8 mouse cellular contexts compared by ENCODE assay signal in the genomic region with DNA sequence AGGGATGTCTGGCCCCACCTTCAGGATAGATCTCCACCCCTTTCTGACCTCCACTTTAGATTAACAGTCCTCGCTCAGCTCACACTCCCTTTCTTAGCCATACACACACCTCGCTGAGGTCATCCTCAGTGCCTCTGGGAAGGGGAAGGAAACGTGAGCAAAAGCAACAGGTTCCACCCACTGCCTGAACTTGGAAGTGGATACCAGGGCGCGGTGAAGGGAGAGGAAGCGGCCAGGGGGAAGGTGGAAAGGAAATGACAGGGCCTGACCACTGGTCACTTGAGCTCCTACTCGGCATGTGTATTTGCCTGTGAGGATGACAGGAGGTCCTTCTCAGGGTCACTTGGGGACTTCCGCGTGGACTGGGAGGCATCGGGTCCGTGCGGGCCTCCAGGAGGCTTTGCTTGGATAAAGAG.
DNase-seq lines count a peak whose midpoint lies in the region; ATAC-seq and TF ChIP-seq lines count a peak whose summit lies in the region.

No protein-coding gene starts in this region.

- WGBS in embryonic facial prominence, embryonic 11.5 days = 1% methylated on average over 12 of the region's 12 CpGs
- WGBS in heart, embryonic 16.5 days = under 1% methylated on average over 12 of the region's 12 CpGs

- H3K9ac ChIP-seq in embryonic facial prominence, embryonic 11.5 days (replicated peaks; ENCODE audit: low read length) = peak overlapping the region; percentile 60
- peak overlapping the region; percentile 97 for H3K9ac ChIP-seq in heart, embryonic 16.5 days (ENCODE audit: low read length)

- no peaks in the 10 kb centered on the region for H3K4me1 ChIP-seq in embryonic facial prominence, embryonic 11.5 days (ENCODE audit: control insufficient read depth, insufficient read depth, low read length)
- peaks cover 28% of the 10 kb centered on the region for H3K4me1 ChIP-seq in heart, embryonic 16.5 days (ENCODE audit: control insufficient read depth, insufficient read depth, low read length)

- H3K4me3 ChIP-seq in left cerebral cortex, adult 2 months = peak overlapping the region; percentile 66
- H3K4me3 ChIP-seq in embryonic facial prominence, embryonic 11.5 days (ENCODE audit: low read depth, low read length) = peak overlapping the region; percentile 54
- peak overlapping the region; percentile 87 for H3K4me3 ChIP-seq in heart, embryonic 16.5 days (ENCODE audit: low read length)

- DNase-seq in left cerebral cortex, adult 2 months (ENCODE audit: extremely low spot score in 1 of 2, low spot score in 2 of 2) = no peak
- DNase-seq in left cerebral cortex, adult 18-20 months (ENCODE audit: low spot score in 2 of 2) = no peak
- DNase-seq in embryonic facial prominence, embryonic 11.5 days (ENCODE audit: low spot score) = peak; percentile 66
- DNase-seq in kidney, postnatal 25 days = peak; percentile 70 to 88
- peak; percentile 12 for DNase-seq in urinary bladder, postnatal 25 days (ENCODE audit: low spot score)
- DNase-seq in layer of hippocampus, adult 11-12 months (ENCODE audit: low spot score) = no peak

- H3K36me3 ChIP-seq in embryonic facial prominence, embryonic 11.5 days (replicated peaks; ENCODE audit: control insufficient read depth, insufficient read depth, low read depth, low read length) = no peaks in the 10 kb centered on the region
- no peaks in the 10 kb centered on the region for H3K36me3 ChIP-seq in heart, embryonic 16.5 days (ENCODE audit: control insufficient read depth, insufficient read depth)

- no peaks in the 10 kb centered on the region; the same call in 1 of the 2 replicates for H3K27me3 ChIP-seq in embryonic facial prominence, embryonic 11.5 days (ENCODE audit: control insufficient read depth, insufficient read depth, low read length)
- H3K27me3 ChIP-seq in heart, embryonic 16.5 days (ENCODE audit: control insufficient read depth, insufficient read depth, low read length) = no peaks in the 10 kb centered on the region

- peak overlapping the region; percentile 97 for H3K4me2 ChIP-seq in embryonic facial prominence, embryonic 11.5 days (ENCODE audit: low read depth, low read length)
- H3K4me2 ChIP-seq in heart, embryonic 16.5 days (ENCODE audit: low read depth, low read length) = peak overlapping the region; percentile 97

- peak overlapping the region; percentile 93 for H3K27ac ChIP-seq in left cerebral cortex, adult 2 months
- H3K27ac ChIP-seq in embryonic facial prominence, embryonic 11.5 days (replicated peaks; ENCODE audit: low read depth, low read length) = peak overlapping the region; percentile 61
- H3K27ac ChIP-seq in heart, embryonic 16.5 days (ENCODE audit: low read length) = peak overlapping the region; percentile 99

- intact Hi-C loops in left cerebral cortex, adult 2 months (cut with DNase I) = loop anchor here (5.0 kb wide), 1 partner anchor 114 kb away; no protein-coding TSS in a partner anchor

- no peaks in the 10 kb centered on the region for H3K9me3 ChIP-seq in embryonic facial prominence, embryonic 11.5 days (replicated peaks; ENCODE audit: control insufficient read depth, low read length)
- no peaks in the 10 kb centered on the region for H3K9me3 ChIP-seq in heart, embryonic 16.5 days (replicated peaks; ENCODE audit: control insufficient read depth, low read length)

- TF ChIP-seq CTCF in left cerebral cortex, adult 2 months (IDR thresholded peaks at IDR 0.05) = no peak

- peak; percentile 9 for ATAC-seq in embryonic facial prominence, embryonic 11.5 days (replicated peaks; ENCODE audit: insufficient number of reproducible peaks, low FRiP score, low TSS enrichment, low read depth)
- peak; percentile 61 for ATAC-seq in heart, embryonic 16.5 days (replicated peaks; ENCODE audit: extremely low read depth, insufficient read depth, low FRiP score)
- peak; percentile 38; the same call in 1 of the 2 replicates for ATAC-seq in megakaryocyte, adult 5-6 weeks (ENCODE audit: poor library complexity, severe bottlenecking)

Comparison
In these comparisons a context has a peak if more than half of its experiments do, and no peak if none do; other contexts are left out.
1. DNase-seq: peak in embryonic facial prominence, embryonic 11.5 days (single experiment), kidney, postnatal 25 days (2 of 2) and urinary bladder, postnatal 25 days (single experiment); none in left cerebral cortex, adult 2 months (0 of 2), left cerebral cortex, adult 18-20 months (0 of 2) and layer of hippocampus, adult 11-12 months (single experiment).
2. ATAC-seq: peak in every context shown above with its lines; median percentile 61 in heart, embryonic 16.5 days; 38 in megakaryocyte, adult 5-6 weeks; 9 in embryonic facial prominence, embryonic 11.5 days.
3. Peak in every context shown above with its lines, with median percentiles within 50 percentile points of each other: H3K27ac ChIP-seq and H3K4me3 ChIP-seq.